Mouse (Mus musculus) spleen, adult 2 months (tissue): ENCODE results near the gene Tbc1d1. TPM values are rescaled to one million over a fixed set of nuclear protein-coding genes. Genes with fewer than 3 reads are reported as not detected.

ENCODE experiments used
- DNase-seq, 2 experiments: peaks; one replicate each; pipeline versions ENCODE4 v3.0.0 to v3.0.0-alpha.2; 2012 to 2021; ENCODE audit warnings: low spot score in 2 of 2, low read depth in 1 of 2
- H3K27ac ChIP-seq: fragments of 200-500 bp; 2 replicates; pipeline ENCODE4 v1.5.1; 2012; ENCODE audit warnings: low read length, inconsistent platforms; ENCODE audit not compliant: insufficient read depth
- H3K27me3 ChIP-seq: fragments of 200-500 bp; 2 replicates; pipeline ENCODE4 v1.6.1; 2012; ENCODE audit warnings: mild to moderate bottlenecking, moderate library complexity, low read length, inconsistent platforms; ENCODE audit not compliant: control insufficient read depth, insufficient read depth
- H3K36me3 ChIP-seq: fragments of 200-500 bp; 2 replicates; pipeline ENCODE4 v1.6.1; 2012; ENCODE audit warnings: mild to moderate bottlenecking, low read length, inconsistent platforms; ENCODE audit not compliant: control insufficient read depth, insufficient read depth
- H3K4me1 ChIP-seq: fragments of 200-500 bp; 2 replicates; pipeline ENCODE4 v1.6.1; 2011; ENCODE audit warnings: inconsistent platforms; ENCODE audit not compliant: control insufficient read depth, insufficient read depth, insufficient read length
- H3K4me3 ChIP-seq: fragments of 200-500 bp; 2 replicates; pipeline ENCODE4 v1.5.1; 2011; ENCODE audit warnings: mild to moderate bottlenecking, inconsistent platforms; ENCODE audit not compliant: insufficient read depth, insufficient read length; ENCODE audit errors: extremely low read depth
- CTCF ChIP-seq: fragments of 200-500 bp; IDR thresholded peaks from 2 replicates; pipeline ENCODE4 v1.5.1; 2011; ENCODE audit warnings: mild to moderate bottlenecking, inconsistent platforms; ENCODE audit not compliant: insufficient read depth, insufficient read length, insufficient replicate concordance; ENCODE audit errors: extremely low read depth
- POLR2A ChIP-seq: fragments of 200-500 bp; IDR thresholded peaks from 2 replicates; pipeline ENCODE4 v1.6.1; 2011; ENCODE audit warnings: low read depth, low read length, inconsistent platforms
- WGBS: fragments of 180-500 bp; shearing (Covaris S2); methylation state at CpG from one replicate; pipeline ENCODE4 v1.1.7; 2018; 5-methylcytosine and 5-hydroxymethylcytosine counted together
- polyA plus RNA-seq: library from polyadenylated mRNA; depleted of rRNA; stranded (reverse); fragments of >200 nt; gene quantifications from 2 replicates; pipeline ENCODE4 v1.2.3, GENCODE M21; 2012

Gene Tbc1d1
- polyA plus RNA-seq, 1 experiment = 16.8 TPM

GRCm38 (mm10) chr5:64168990-64169540, 13.0 kb downstream of the Tbc1d1 start:
- Histone ChIP-seq H3K27me3 (no peaks in the 10 kb centered on the region), H3K4me3 (no peak overlapping the region), H3K36me3 (peaks cover 12% of the 10 kb centered on the region), H3K4me1 (peaks cover 3% of the 10 kb centered on the region; the same call in 1 of the 2 replicates), H3K27ac (no peak overlapping the region)
- no peak for DNase-seq
- TF ChIP-seq CTCF = no peak
- no peak for TF ChIP-seq POLR2A
- 95% methylated on average over 10 of the region's 10 CpGs for WGBS

GRCm38 (mm10) chr5:64172884-64173283, 16.8 kb downstream of the Tbc1d1 start:
- Histone ChIP-seq H3K36me3 (peaks cover 20% of the 10 kb centered on the region), H3K4me3 (no peak overlapping the region), H3K27ac (no peak overlapping the region), H3K4me1 (no peaks in the 10 kb centered on the region), H3K27me3 (no peaks in the 10 kb centered on the region)
- WGBS = 89% methylated on average over 3 of the region's 3 CpGs
- DNase-seq = no peak
- TF ChIP-seq CTCF (no peak), POLR2A (no peak)

GRCm38 (mm10) chr5:64173302-64173701, 17.2 kb downstream of the Tbc1d1 start:
- WGBS = 94% methylated on average over 16 of the region's 16 CpGs
- no peak overlapping the region for H3K27ac ChIP-seq
- no peak overlapping the region for H3K4me3 ChIP-seq
- no peak for DNase-seq
- no peaks in the 10 kb centered on the region for H3K4me1 ChIP-seq
- peaks cover 20% of the 10 kb centered on the region for H3K36me3 ChIP-seq
- TF ChIP-seq CTCF = no peak
- no peak for TF ChIP-seq POLR2A
- no peaks in the 10 kb centered on the region for H3K27me3 ChIP-seq

DNA sequence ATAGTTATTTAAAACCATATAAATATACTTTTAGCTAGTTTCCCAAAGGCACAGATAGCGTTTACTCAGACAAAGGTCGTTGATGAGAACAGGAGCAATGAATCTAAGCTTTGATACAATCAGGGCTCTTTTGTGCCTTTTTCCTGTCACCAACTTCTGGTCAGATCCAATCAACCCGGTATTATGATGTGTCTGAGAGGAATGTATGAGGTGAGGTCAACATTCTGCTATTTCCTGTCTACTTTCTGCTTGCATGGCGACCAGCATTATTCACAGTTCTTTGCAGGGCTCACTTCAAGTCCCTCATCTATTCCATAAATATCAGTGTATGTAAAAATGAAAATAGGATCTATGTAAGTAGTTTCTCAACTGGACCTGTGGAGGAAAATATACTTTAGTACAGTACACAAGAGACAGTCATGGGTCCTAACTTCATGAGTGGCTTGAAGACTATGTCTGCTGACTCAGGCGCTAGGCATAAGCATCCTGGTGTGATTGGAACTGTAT, 18.4 kb downstream of the Tbc1d1 start:
- WGBS = 80% methylated on average over 5 of the region's 5 CpGs
- Histone ChIP-seq H3K4me3 (no peak overlapping the region), H3K27ac (no peak overlapping the region), H3K27me3 (no peaks in the 10 kb centered on the region), H3K4me1 (no peaks in the 10 kb centered on the region), H3K36me3 (peaks cover 20% of the 10 kb centered on the region)
- no peak for DNase-seq
- no peak for TF ChIP-seq POLR2A
- TF ChIP-seq CTCF = no peak

DNA sequence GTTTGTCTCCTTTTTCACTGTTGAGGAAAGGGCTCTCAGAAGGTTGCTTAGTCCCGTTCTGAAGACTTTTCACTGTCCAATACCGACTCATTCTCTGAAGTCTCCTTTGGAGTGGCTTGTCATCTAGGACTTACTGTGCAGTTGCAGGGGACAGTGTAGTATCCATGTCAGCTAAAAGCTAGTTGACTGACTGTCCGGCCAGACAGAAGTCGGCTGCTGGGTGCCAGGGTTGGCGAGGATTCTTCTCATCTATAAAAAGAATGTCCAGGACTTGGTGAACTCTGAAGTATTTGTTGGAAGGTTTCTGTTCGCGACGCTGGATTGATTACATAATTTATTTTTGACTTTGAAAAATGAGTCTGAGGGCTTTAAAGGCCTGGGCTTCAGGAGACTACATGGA, 24.4 kb downstream of the Tbc1d1 start:
- Histone ChIP-seq H3K36me3 (peaks cover 5% of the 10 kb centered on the region), H3K27me3 (no peaks in the 10 kb centered on the region), H3K4me1 (no peaks in the 10 kb centered on the region), H3K4me3 (no peak overlapping the region), H3K27ac (no peak overlapping the region)
- WGBS = 90% methylated on average over 8 of the region's 8 CpGs
- DNase-seq = no peak
- TF ChIP-seq CTCF (no peak), POLR2A (no peak)

DNA sequence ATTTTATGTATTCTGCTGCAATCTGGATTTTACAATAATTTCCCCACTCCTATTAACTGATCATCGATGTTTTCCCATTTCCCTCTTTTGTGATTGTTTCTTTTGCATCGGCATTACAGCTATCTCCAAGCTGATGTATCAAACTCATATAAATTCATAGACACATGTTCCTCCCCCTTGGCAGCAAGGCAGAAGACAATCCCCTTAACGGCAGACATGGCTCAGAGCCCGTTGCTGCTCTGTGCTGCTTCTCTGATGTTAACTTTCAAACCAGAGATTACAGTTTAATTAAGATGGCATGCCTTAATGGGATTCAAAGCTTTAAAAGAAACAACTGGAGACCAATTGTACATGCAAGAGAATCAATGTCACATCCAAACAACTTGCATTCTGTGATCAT, 27.6 kb downstream of the Tbc1d1 start:
- no peaks in the 10 kb centered on the region for H3K4me1 ChIP-seq
- H3K27me3 ChIP-seq = no peaks in the 10 kb centered on the region
- TF ChIP-seq POLR2A (no peak), CTCF (no peak)
- no peak for DNase-seq
- WGBS = 86% methylated on average over 4 of the region's 4 CpGs
- no peak overlapping the region for H3K4me3 ChIP-seq
- no peak overlapping the region for H3K27ac ChIP-seq
- H3K36me3 ChIP-seq = peaks cover 5% of the 10 kb centered on the region; the same call in 1 of the 2 replicates

- DNase-seq = no peak
Observed at GRCm38 (mm10) chr5:64185257-64185656, 29.2 kb downstream of the Tbc1d1 start.

More at GRCm38 (mm10) chr5:64185257-64185656, 29.2 kb downstream of the Tbc1d1 start:
- no peak overlapping the region for H3K27ac ChIP-seq
- no peaks in the 10 kb centered on the region for H3K27me3 ChIP-seq
- no peak for TF ChIP-seq CTCF
- TF ChIP-seq POLR2A = no peak
- H3K36me3 ChIP-seq = peaks cover 6% of the 10 kb centered on the region; the same call in 1 of the 2 replicates
- H3K4me1 ChIP-seq = no peaks in the 10 kb centered on the region
- 88% methylated on average over 7 of the region's 7 CpGs for WGBS
- H3K4me3 ChIP-seq = no peak overlapping the region
